Mouse (Mus musculus): ENCODE measurements at regions not wholly inside any gene's neighbourhood (a gene's known extent, or its start where the extent isn't known, plus 50 kb on each side); places are given as distances from the start of the nearest gene placed in this dataset.
A peak's percentile ranks its signal among the peaks of the same experiment; 100 is the strongest.
"Not testable (repeated sequence)": the region's sequence is repeated elsewhere in the genome, so short reads cannot be mapped to it uniquely, and the experiment has no call there.

DNA sequence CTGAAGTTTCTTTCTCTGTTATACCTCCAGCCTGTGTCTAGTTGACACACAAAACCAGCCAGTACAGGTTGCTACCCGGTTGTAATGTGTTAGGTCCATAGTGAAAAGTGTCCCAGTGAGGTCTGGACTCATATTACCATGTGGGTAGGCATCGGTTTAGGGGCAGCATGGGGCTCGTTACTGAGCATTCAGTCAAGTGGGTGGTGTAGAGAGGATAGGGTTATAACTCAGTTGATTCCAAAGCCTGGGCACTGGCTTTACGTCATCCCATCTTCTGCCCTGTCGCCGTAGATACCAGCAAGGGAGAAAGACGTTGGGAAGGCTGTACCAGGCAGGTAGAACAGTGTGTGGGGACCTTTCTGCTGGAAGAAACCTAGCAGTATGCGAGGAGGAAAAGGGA, 129.2 kb upstream of the Slc38a2 start:
- no peak for DNase-seq (ENCODE audit: low spot score)

DNA sequence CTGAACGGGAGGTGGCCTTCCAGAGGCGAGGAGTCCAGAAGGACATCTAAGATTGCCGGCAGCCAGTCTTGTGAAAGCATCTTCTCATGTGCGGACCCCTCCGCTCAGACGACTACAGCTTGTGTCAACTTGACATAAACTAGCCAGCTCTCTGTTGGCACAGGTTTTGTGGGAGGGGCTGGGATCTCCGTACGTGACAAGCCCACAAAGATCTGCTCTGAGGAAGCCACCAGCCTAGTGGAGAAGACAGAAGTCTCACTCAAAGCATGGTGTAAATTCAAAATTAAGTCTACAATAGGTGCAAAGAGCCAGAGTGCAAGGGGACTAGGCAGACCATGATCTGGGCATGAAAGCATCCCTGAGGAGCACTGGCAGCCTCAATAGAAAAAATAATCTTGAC, 128.4 kb upstream of the Slc38a2 start:
- DNase-seq (ENCODE audit: low spot score): no peak

DNA sequence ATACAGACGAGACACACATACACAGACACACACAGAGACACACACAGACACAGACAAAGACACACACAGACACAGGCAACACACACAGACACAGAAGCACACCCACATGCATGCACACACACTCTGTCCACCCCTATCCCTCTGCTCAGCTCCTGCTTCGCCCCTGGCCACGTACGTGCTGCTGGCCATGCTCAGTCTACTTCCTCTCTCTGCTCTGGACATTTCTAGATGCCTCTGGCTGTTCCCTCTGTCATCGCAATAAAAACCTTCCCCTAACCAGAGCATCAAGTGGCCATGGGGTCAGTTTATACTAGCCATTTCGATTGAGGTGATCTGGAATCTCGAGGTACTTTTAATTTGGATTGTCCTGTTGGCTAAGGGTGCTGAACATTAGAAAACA, 118.9 kb upstream of the Slc38a2 start:
- DNase-seq (ENCODE audit: low spot score): no peak

DNA sequence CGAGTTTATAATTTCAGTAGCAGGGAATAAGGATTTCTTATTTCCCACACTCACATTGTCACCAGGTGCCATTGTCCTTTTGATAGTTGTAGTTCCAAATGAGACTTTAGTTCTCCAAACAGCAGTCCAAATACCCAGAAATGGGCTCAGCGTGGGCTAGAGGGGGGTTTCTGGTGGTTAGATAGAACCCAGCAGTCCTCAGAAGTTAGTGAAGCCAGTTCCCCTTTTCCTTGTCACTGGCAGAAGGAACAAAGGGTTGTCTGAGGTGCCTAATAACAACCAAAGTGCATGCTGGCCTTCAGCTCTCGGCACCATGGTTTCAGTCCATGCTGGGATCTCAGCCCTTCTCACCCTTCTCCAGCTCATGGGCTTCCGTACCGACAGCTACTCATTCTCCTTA, 118.1 kb upstream of the Slc38a2 start:
- DNase-seq (ENCODE audit: low spot score): no peak

DNA sequence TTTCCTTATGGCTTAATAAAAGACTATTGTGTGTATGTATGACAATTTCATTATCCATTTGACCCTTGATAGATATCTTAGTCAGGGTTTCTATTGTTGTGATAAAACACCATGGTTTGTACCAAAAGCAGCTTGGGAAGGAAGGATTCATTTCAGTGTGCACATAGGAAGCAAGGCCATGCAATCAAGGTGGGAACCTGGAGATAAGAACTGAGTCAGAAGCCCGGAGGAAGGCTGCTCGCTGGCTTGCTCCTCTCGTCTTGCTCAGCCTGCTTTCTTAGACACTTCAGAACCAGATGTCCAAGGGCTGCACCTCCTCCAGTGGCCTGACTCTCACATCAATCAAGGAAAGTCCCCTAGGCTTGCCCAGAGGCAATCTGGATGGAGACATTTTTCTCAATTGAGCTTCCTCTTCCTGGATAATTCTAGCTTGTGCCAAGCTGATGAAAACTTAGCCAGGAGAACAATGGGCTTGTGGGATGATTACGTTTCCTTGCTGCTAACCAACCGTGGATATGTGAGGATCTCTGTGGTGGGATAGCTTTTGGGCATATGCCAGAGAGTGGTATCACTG, 117.6 kb upstream of the Slc38a2 start:
- no peak for DNase-seq (ENCODE audit: low spot score)

DNA sequence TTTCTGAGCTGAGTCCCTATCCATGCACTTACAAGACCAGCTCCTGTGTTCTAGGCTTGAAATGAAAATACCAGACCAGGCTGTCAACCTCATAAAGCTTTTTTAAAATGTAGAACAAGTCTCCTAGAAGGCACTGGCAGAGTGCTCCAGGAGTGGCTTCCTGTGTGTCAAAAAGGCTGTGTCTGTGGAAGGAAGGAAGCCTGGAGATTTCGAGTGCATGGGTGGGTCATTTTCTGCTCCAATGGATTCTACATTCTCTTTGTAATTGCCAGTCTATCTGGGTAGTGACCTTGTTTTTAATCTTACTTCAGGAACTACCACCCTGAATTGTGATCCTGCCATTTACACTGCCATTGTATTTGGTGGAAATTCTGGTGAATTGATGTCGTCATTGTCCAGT, 113.9 kb upstream of the Slc38a2 start:
- DNase-seq (ENCODE audit: low spot score): no peak

DNA sequence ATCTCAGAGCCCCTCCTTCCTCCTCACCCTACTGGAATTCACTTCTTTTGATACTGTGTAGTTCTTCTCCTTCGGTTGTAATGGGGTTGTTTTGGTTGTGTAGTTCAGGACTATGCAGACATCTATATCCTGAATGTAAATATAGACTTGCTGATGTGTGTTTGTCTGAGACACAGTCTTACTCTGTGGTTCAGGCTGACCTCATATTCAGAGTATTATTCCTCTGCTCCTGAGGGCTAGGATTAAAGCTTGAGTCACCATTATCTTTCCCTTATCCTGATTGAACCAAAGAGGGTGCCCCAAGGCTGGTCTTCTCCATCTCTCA, 103.2 kb upstream of the Slc38a2 start:
- no peak for DNase-seq (ENCODE audit: low spot score)

DNA sequence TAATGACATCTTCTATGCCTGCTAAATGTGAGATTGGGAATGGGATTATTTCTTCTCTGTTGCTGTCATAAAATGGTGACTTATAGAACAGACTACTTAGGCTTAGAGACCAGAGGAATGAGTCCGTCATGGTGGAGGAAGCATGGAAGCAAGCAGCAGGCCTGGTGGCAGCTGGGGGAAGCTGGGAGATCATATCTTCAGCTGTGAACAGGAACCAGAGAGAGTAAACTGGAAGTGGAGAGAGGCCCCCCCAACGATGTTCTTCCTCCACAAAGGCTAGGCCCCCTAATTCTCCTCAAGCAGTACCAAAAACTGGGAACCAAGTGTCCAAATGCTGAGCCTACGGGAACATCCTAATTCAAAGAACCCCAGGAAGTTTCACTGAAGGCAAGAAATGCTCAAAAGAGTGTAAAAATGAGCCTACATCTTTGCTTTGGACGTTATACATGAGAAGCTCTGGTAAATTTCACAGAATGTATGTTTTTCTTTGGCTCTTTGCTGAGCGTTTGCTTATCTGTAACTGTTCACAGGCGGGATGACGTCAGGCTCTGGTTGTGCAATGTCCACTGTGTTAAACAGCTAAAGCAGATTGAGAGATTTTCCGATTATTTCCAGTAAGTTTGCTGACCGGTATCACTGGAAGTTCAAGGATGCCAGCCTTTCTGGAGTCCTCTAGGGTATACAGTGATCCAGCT, 102.7 kb upstream of the Slc38a2 start:
- DNase-seq (ENCODE audit: low spot score): peak; percentile 87

DNA sequence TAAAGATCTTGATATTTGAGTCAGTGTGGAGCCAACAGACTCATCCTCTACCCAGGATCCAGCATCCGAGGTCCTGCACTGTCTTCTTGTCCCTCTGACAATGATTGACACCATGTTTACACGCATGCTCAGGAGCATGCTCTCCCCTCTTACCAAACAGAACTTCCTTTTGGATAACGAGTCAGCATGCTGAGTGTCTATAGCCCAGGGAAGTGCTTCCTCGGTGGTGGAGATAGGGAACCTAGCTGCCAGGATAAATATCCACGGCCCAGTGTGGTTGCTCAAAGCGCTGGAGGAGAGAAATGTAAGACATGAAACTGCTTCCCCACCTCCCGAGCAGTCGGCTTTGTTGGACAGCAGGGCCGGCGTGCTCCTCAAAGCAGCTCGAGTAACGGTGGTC, 99.7 kb upstream of the Slc38a2 start:
- DNase-seq (ENCODE audit: low spot score): no peak

DNA sequence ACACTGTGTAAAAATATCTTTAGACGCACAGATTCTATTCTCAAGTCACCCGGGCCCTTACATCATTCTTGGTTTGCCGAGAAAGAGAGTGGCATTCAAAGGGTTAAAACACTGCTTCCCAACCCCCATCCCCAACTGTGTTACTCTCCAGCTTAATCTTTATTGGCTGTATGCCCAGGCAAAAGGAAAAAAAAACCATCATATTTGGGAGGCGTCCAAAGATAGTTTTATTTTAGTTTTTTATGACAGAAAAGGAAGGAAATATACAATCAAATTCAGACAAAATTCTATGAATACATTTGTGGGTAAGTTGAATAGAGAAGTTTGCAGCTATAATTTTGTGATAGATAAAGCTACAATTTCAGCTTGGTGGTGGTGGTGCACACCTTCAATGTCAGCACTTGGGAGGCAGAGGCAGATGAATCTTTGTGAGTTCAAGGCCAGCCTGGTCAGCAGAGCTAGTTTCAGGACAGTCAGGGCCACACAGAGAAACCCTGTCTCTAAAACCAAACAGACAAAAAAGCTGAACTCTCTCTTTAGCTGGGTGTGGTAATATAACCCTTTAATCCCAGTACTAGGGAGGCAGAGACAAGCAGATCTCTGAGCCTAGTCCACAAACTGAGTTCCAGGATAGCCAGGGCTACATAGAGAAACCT, 98.2 kb upstream of the Slc38a2 start:
- peak; percentile 88 for DNase-seq (ENCODE audit: low spot score)

DNA sequence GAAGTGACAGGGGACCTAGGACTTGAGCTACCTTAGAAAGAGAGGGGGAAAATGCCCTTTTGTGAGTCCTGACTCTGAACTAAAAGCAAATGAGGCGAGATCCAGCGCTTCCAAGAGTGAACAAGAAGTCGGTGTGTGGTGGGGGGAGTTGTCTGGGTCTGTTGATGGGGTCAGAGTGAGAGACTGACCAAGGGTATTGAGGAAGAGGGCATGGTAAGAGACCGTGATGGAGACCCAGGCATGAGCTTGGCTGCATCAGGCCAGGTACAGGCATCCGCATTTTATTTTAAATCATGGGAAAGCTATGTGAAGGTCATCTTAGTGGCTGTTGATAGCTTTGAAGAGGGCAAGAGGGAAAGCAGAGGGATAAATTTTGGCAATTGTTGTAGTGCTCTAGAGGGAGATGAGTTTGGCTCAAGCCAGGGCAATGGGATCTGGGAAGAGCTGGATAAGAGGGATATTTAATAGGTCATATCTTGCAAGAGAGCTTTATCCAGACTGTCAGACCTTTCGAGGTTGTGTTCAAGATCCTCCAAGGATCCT, 94.7 kb upstream of the Slc38a2 start:
- no peak for DNase-seq (ENCODE audit: low spot score)

DNA sequence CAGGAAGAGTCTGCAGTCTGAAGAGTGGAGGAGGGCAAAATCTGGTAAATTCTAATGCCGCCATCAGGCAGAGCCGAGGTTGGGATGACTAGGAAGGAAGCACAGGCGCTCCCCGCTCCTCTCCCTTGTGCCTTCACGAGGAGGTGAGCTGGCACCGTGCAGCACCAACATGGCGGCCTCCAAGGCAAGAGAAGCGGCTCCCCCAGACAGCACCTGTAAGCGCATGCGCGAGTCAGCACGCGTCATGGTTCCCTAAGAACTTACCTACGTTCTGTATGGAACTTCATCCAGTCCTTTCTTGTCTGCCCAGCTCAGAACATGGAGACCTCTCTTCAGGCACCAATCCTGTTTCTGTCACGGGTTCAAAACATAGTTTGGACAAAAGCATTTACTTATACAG, 93.7 kb upstream of the Slc38a2 start:
- DNase-seq (ENCODE audit: low spot score): no peak

DNA sequence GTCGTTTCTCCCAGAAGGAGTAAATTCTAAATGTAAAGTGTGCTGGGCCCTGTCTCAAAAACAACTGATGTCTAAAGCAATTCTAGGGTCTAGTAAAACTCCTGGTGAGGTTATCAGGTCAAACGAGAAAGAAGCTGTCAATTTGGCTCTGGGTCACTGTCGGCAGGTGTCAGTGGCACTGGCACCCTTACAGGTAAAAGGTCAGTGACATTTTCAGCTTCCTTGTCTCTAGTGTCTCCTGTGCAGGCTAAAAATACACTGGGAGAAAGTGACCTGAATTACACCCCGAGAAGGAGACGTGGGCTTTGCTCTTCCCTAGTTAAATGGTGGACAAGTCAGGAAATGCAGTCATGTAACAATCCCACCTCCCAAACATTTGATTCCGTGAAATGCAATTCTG, 91.8 kb upstream of the Slc38a2 start:
- no peak for DNase-seq (ENCODE audit: low spot score)

DNA sequence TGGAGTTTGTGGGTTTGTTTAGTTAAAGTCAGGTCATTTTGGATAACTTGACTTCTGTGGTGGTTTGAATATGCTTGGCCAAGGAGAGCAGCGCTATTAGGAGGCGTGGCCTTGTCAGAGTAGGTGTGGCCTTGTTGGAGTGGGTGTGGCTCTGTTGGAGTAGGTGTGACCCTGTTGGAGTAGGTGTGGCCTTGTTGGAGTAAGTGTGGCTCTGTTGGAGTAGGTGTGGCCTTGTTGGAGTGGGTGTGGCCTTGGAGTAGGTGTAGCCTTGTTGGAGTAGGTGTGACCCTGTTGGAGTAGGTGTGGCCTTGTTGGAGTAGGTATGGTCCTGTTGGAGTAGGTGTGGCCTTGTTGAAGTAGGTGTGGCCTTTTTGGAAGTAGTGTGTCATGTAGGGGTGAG, 88.4 kb upstream of the Slc38a2 start:
- not testable (repeated sequence) for DNase-seq (ENCODE audit: low spot score)

DNA sequence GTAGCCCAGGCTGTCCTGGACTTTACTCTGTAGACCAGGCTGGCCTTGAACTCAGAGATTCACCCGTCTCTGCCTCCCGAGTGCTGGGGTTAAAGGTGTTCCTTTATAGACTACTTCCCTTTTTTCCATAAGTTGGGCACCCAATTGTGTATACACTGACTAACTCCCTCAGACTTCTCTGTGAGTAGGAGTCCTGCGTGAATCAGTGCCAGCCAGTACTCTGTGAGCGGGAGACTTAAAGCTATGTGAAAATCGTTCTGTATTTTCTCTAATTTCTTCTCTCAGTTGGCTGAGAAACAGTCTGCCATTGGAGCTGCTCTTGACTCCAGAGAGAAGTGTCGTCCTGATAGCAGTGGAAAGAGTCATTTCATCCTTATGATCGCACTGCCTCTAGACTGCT, 85.0 kb upstream of the Slc38a2 start:
- DNase-seq (ENCODE audit: low spot score): no peak

DNA sequence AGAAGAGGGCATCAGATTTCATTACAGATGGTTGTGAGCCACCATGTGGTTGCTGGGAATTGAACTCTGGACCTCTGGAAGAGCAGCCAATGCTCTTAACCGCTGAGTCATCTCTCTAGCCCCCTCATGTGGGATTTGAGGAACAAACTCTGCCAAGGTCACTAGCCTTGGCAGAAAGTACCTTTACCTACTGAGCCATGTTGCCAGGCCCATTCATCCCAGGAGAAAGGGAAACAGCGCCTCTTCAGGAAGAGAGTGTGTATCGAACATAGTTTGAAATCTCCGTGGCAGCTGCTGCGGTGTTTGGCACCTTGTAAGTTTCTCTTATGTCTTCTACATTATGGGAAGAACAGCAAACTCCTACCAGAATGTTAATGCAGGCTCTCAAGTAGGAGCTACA, 82.0 kb upstream of the Slc38a2 start:
- no peak for DNase-seq (ENCODE audit: low spot score)

DNA sequence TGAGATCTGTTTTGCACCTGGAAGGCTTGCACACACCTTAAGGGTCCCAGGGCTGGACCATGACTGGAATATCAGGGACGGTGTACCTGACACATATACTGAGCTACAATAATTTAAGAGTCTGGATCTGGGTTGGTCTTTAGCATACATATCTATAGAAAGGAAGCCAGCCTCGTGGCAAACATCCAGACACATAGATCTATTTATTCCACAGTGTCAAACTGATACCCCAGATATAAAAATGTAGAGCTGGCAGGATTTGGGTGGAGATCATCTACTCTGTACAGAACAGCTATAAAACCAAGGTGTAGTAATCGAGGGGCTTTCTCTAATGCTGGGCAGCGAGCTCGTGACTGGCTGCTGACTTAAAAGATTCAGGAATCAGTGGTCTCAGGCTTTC, 81.1 kb upstream of the Slc38a2 start:
- DNase-seq (ENCODE audit: low spot score): no peak

DNA sequence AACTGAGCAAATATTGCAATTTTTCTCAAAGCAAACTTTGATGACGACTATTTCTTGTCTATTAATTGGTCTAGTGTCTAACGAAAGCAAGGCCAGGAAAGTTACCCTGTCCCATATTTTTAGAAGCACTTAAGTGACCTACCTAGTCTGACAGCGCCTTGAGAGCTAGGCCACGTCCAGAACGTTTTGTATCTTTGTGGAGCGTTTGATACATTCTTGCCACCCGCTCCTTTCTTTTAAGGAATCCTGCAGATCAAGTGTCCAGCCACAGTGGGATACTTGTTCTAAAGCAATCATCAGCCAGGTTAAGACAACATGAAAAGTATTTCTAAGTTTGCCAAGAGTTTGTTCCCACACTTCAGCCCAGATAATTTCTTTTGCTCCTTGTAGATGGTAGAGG, 79.8 kb upstream of the Slc38a2 start:
- no peak for DNase-seq (ENCODE audit: low spot score)

DNA sequence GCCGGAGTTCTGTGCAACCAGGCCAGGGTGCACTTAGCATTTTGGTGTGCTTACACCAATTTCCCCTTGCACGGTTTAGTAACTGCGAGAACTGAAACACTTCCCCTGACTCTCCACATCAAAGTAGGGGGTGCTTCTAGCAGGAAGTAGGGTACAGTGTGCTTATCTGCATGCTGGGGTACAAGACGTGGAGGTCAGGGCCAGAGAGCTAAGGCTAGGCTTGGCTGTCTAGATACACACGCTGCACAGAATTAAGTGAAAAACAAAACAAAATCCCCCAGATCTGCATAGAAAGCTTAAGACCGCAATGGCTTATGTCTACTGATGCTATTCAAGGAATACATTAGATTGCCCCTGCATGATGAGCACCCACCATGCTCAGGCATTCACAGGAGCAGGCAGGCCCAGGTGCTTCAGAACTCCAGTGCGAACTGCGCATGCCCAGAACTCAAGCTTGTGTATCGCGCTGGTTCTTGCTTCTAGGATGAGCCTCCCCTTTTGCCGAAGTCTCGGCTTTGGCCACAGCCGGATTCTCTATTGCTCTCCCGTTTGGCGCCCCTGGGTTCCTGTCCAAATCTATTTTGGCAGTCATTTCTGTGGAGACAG, 78.9 kb upstream of the Slc38a2 start:
- no peak for DNase-seq (ENCODE audit: low spot score)

DNA sequence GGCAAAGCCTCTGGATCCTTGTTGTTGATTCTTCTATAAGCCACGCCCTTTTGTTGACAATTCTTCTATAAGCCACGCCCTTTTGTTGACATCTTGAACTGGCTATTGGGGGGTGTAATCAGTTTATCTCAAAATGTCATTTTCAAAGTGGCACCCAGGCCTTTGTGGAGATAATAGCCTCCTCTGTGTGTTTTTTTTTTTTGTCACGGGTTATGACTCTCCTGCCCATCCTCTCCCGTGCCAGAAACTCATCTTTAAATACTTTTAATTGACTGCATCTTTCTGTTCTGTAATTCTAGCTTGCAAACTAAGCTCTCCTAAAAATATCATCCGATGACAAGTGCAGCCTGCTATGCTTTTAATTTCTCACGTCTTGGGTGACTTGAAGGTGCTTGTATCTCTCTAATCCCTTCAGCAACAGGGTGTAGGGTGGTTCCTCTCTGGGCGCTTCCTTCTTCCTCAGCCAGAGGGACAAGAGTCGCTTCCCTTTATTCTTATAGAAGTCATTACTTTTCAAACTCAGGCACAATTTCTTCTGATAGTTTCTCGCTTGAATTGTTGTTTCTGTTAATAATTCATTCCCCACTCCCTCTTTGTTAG, 77.0 kb upstream of the Slc38a2 start:
- DNase-seq (ENCODE audit: low spot score): no peak

DNA sequence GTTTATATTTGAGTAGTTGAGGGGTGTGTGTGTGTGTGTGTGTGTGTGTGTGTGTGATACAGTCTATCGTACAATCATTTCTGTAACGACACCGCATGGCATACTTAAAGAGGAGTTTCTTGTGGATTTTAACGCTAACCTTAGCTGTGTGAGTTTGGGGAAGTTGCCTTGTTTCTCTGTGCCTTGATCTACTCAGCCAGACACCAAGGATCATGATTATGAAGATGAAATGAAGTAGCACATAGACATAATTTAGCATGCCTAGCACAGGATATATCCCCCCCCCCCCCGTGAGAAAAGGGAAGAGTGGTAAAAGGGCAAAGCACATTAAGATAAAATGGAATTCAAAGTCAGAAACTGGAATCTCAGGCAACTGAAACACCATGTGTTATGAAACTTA, 75.6 kb upstream of the Slc38a2 start:
- DNase-seq (ENCODE audit: low spot score): no peak

DNA sequence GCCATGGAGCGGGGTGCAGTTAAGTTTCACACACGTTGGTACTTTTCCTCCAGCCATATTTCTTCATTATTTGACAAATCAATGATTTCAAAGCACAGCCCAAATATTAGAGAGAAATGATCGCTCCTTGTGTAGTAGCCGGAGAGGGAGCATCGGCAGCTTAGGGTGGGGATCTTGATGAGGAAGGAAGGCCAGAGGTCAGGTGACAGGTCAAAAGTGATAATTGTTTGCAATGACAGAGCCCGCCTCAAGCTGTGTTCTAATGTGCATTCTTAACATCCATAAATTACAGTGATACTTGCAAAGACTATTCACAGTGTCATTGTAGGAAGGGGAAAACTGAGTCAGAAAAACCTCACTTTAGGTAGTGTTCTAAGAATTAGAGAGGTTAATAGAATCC, 75.1 kb upstream of the Slc38a2 start:
- DNase-seq (ENCODE audit: low spot score): no peak

DNA sequence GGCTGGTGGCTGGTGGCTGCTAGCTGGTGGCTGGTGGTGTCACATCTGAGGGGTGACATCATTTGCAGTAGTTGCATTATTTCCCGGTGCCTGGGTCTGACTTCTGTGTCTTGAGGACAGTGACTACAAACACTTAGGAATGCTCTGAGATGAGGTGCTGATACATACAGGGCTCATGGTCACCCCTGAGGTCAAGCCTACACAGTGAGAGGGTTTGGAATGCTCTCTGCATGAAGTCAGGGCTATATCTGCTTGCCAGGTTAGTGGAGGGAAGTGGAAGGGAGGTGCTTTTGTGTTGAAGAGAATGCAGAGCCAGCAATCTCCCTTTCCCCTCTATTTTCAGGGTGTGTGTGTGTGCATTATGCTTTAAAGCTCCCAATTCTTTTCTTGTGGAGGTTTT, 74.1 kb upstream of the Slc38a2 start:
- no peak for DNase-seq (ENCODE audit: low spot score)
